Mouse (Mus musculus) kidney, embryonic 14.5 days (tissue): ENCODE measurements around the gene Meis3. TPM values are rescaled to one million over a fixed set of nuclear protein-coding genes. Genes with fewer than 3 reads are reported as not detected.
A peak's percentile ranks its signal among the peaks of the same experiment; 100 is the strongest.

Source experiments
- ATAC-seq: fragments of 200-750 bp; cut with Nextera tagmentation; 2 replicates; pipeline ENCODE4 v1.8.0; 2017; ENCODE audit warnings: moderate number of reproducible peaks, mild to moderate bottlenecking, moderate TSS enrichment, moderate library complexity; ENCODE audit not compliant: low FRiP score, low TSS enrichment
- H3K27ac ChIP-seq: fragments of 300-500 bp; sonication (generic); 2 replicates; pipeline ENCODE4 v1.5.1; 2014; ENCODE audit warnings: low read depth, mild to moderate bottlenecking, low read length, moderate library complexity, mixed read lengths
- H3K27me3 ChIP-seq: fragments of 300-500 bp; sonication (generic); 2 replicates; pipeline ENCODE4 v1.6.1; 2014; ENCODE audit warnings: mild to moderate bottlenecking, low read length; ENCODE audit not compliant: control insufficient read depth, insufficient read depth
- H3K36me3 ChIP-seq: fragments of 300-500 bp; sonication (generic); 2 replicates; pipeline ENCODE4 v1.6.1; 2014; ENCODE audit warnings: low read length, mixed read lengths; ENCODE audit not compliant: control insufficient read depth, insufficient read depth
- H3K4me1 ChIP-seq: fragments of 300-500 bp; sonication (generic); 2 replicates; pipeline ENCODE4 v1.6.1; 2014; ENCODE audit warnings: low read length, mixed read lengths; ENCODE audit not compliant: control insufficient read depth, insufficient read depth
- H3K4me2 ChIP-seq: fragments of 300-500 bp; sonication (generic); replicated peaks from 2 replicates; pipeline ENCODE4 v1.6.1; 2014; ENCODE audit warnings: low read depth, mild to moderate bottlenecking, low read length
- H3K4me3 ChIP-seq: fragments of 300-500 bp; sonication (generic); 2 replicates; pipeline ENCODE4 v1.5.1; 2014; ENCODE audit warnings: mild to moderate bottlenecking, low read length
- H3K9ac ChIP-seq: fragments of 300-500 bp; sonication (generic); 2 replicates; pipeline ENCODE4 v1.6.1; 2014; ENCODE audit warnings: low read depth, mild to moderate bottlenecking, low read length, moderate library complexity
- H3K9me3 ChIP-seq: fragments of 300-500 bp; sonication (generic); 2 replicates; pipeline ENCODE4 v1.6.1; 2016; ENCODE audit warnings: low read length; ENCODE audit not compliant: control insufficient read depth
- WGBS: fragments of 180-500 bp; shearing (Covaris S2); extraction: QIAGEN DNeasy Blood & Tissue Kit; methylation state at CpG from one replicate; pipeline ENCODE4 v1.1.7; 2014; 5-methylcytosine and 5-hydroxymethylcytosine counted together
- polyA plus RNA-seq: library from polyadenylated mRNA; unstranded; fragments of >200 nt; fragmentation: Nextera tagmentation; extraction: Ambion mirVana; gene quantifications from 2 replicates; pipeline ENCODE4 v1.2.1, GENCODE M21; 2014

Meis3 gene
- polyA plus RNA-seq, 1 experiment from 2014 or later = 28.0 TPM

DNA sequence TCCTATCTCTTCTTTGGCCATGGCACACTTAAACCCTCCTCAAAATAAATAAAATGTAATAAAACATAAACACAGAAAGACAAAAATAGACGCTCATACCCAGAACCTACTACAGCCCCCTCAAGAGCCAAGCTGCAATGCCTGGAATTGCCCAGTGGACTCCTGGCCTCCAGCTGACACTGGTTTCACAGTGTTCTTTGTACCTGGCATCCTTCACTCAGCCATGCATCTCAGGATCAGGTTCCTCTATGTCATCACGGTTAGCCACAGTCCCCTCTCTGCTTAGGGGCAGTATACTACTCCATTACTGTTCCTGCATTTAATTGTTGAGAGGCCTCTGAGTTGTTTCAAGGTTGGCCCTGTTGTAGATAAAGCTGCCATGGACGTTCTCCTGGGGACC lies 42.0 kb upstream of the Meis3 start:
- peaks cover 32% of the 10 kb centered on the region for H3K4me1 ChIP-seq
- no peaks in the 10 kb centered on the region for H3K36me3 ChIP-seq
- no peak for ATAC-seq
- H3K9me3 ChIP-seq = no peaks in the 10 kb centered on the region
- H3K27ac ChIP-seq = no peak overlapping the region
- 68% methylated on average over 3 of the region's 3 CpGs for WGBS
- no peak overlapping the region for H3K4me3 ChIP-seq
- H3K27me3 ChIP-seq = no peaks in the 10 kb centered on the region
- no peak overlapping the region for H3K4me2 ChIP-seq
- H3K9ac ChIP-seq = no peak overlapping the region

- 88% methylated on average over 9 of the region's 9 CpGs for WGBS
- H3K9ac ChIP-seq = no peak overlapping the region
- H3K4me1 ChIP-seq = peaks cover 32% of the 10 kb centered on the region
- no peaks in the 10 kb centered on the region for H3K27me3 ChIP-seq
- ATAC-seq = no peak
- H3K36me3 ChIP-seq = no peaks in the 10 kb centered on the region
- H3K27ac ChIP-seq = no peak overlapping the region
- no peak overlapping the region for H3K4me3 ChIP-seq
- H3K9me3 ChIP-seq = no peaks in the 10 kb centered on the region
- no peak overlapping the region for H3K4me2 ChIP-seq
These were observed 41.2 kb upstream of the Meis3 start for GRCm38 (mm10) chr7:16133691-16134090.

GRCm38 (mm10) chr7:16134951-16135392 lies 39.9 kb upstream of the Meis3 start:
- Histone ChIP-seq H3K4me2 (no peak overlapping the region), H3K9me3 (no peaks in the 10 kb centered on the region), H3K36me3 (no peaks in the 10 kb centered on the region), H3K9ac (no peak overlapping the region), H3K4me1 (peaks cover 23% of the 10 kb centered on the region), H3K27me3 (no peaks in the 10 kb centered on the region), H3K27ac (no peak overlapping the region), H3K4me3 (no peak overlapping the region)
- 71% methylated on average over 7 of the region's 7 CpGs for WGBS
- no peak for ATAC-seq

- Histone ChIP-seq H3K27ac (no peak overlapping the region), H3K9me3 (no peaks in the 10 kb centered on the region), H3K36me3 (no peaks in the 10 kb centered on the region), H3K4me3 (no peak overlapping the region), H3K27me3 (no peaks in the 10 kb centered on the region), H3K9ac (no peak overlapping the region), H3K4me2 (no peak overlapping the region), H3K4me1 (no peaks in the 10 kb centered on the region)
- WGBS = 24% methylated on average over 23 of the region's 27 CpGs
- ATAC-seq = no peak
These were observed 28.1 kb upstream of the Meis3 start for GRCm38 (mm10) chr7:16146489-16147410.

GRCm38 (mm10) chr7:16147643-16148042 lies 27.2 kb upstream of the Meis3 start:
- H3K4me1 ChIP-seq = no peaks in the 10 kb centered on the region
- no peaks in the 10 kb centered on the region for H3K9me3 ChIP-seq
- no peak overlapping the region for H3K27ac ChIP-seq
- H3K9ac ChIP-seq = no peak overlapping the region
- H3K36me3 ChIP-seq = no peaks in the 10 kb centered on the region
- no peaks in the 10 kb centered on the region for H3K27me3 ChIP-seq
- 0 out of 2 replicates have a peak, but pooled peaks have one; percentile 33 for ATAC-seq
- H3K4me2 ChIP-seq = no peak overlapping the region
- no peak overlapping the region for H3K4me3 ChIP-seq
- WGBS = 10% methylated on average over 15 of the region's 15 CpGs

DNA sequence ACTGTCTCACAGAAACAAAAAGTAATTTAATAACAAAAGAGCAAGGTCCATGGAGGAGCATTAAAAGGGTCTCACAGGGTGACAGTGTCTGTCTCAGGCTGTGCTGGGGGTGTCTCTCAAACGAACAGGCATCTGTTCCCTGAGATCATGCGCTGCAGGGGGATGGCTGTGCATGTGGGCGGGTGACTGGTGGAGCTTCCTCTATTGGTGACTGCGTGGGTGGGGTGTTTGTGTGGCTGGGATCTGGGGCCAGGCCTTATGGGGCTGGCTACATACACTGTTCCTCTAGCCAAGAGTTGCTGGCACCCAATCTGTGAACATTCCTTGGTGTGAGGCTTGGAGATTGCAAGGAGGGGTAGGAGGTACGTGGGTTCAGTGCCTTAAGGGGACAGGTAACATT lies 25.6 kb upstream of the Meis3 start:
- no peak for ATAC-seq
- Histone ChIP-seq H3K27ac (no peak overlapping the region), H3K27me3 (no peaks in the 10 kb centered on the region), H3K4me3 (no peak overlapping the region), H3K4me2 (no peak overlapping the region), H3K4me1 (no peaks in the 10 kb centered on the region), H3K9ac (no peak overlapping the region), H3K9me3 (no peaks in the 10 kb centered on the region), H3K36me3 (no peaks in the 10 kb centered on the region)
- WGBS = 63% methylated on average over 5 of the region's 5 CpGs

GRCm38 (mm10) chr7:16150191-16151145 lies 24.4 kb upstream of the Meis3 start:
- H3K9me3 ChIP-seq = no peaks in the 10 kb centered on the region
- WGBS = 74% methylated on average over 9 of the region's 9 CpGs

DNA sequence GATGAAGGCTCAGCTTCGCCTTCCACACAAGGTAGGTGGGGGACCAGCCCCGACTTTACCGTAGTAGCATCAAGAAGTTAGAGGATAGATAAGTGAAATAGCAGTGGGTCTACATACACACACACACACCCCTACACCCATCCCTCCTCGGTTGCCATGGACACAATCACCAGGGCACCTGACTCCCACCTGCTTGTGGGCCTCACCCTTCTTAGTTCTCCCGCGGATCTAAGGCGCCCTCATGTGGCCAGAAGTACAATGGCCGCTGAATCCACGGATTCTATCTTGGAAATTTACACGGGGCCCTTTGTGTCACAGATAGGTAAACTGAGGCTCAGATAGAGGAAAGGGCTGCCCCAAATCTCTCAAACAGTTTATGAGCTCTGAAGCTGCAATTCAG lies 21.4 kb upstream of the Meis3 start:
- ATAC-seq = peak; percentile 88; the same call in 1 of the 2 replicates
- H3K4me3 ChIP-seq = no peak overlapping the region

More at GRCm38 (mm10) chr7:16150191-16151145, 24.4 kb upstream of the Meis3 start:
- H3K4me3 ChIP-seq = no peak overlapping the region
- H3K4me2 ChIP-seq = no peak overlapping the region
- no peaks in the 10 kb centered on the region for H3K36me3 ChIP-seq
- no peak for ATAC-seq
- H3K27me3 ChIP-seq = no peaks in the 10 kb centered on the region
- no peak overlapping the region for H3K9ac ChIP-seq
- no peak overlapping the region for H3K27ac ChIP-seq
- H3K4me1 ChIP-seq = no peaks in the 10 kb centered on the region

More for the DNA sequence above, 21.4 kb upstream of the Meis3 start:
- Histone ChIP-seq H3K27ac (no peak overlapping the region), H3K4me2 (no peak overlapping the region), H3K9ac (no peak overlapping the region), H3K9me3 (no peaks in the 10 kb centered on the region), H3K27me3 (peaks cover 5% of the 10 kb centered on the region), H3K4me1 (no peaks in the 10 kb centered on the region), H3K36me3 (no peaks in the 10 kb centered on the region)
- WGBS = 20% methylated on average over 10 of the region's 10 CpGs
